Comparison of ENCODE assay signal across 28 mouse cellular contexts in the genomic region with DNA sequence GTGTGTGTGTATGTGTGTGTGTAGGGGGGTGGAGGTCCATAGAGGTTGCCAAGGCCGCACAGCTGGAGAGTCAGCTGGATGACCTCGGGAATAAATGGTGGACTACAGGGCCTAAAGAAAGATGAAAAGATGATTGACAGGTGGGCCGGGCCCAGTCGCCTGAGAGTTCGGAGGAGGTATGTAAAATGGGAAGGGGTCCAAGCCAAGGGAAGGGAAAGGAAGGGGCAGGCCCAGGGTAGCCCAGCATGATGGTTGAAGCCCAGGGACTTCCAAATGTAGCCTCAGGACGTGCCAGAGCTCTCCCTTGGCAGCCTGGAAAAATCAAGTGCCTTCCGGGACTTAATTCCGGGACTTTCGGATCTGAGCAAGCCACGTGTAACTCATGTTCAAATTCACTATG. TPM values are rescaled to one million over a fixed set of nuclear protein-coding genes. Genes with fewer than 3 reads are reported as not detected.
DNase-seq lines count a peak whose midpoint lies in the region; ATAC-seq and TF ChIP-seq lines count a peak whose summit lies in the region.
"Had no signal": no experiment of that assay in that cellular context is flagged by ENCODE, and none has a peak within 500 bp of the region (broad histone marks: within the 10 kb centered on the region; RNA-seq: fewer than 3 reads in every experiment).

No protein-coding gene starts in this region.

- H3K36me3 ChIP-seq in forebrain, embryonic 13.5 days (ENCODE audit: poor library complexity, severe bottlenecking), result peaks cover 53% of the 10 kb centered on the region
- H3K36me3 ChIP-seq in forebrain, embryonic 16.5 days (ENCODE audit: control insufficient read depth, insufficient read depth), result peaks cover 15% of the 10 kb centered on the region
- H3K36me3 ChIP-seq in hindbrain, embryonic 11.5 days (ENCODE audit: control insufficient read depth, insufficient read depth, low read length), result peaks cover 7% of the 10 kb centered on the region; the same call in 1 of the 2 replicates
- peaks cover 49% of the 10 kb centered on the region for H3K36me3 ChIP-seq in hindbrain, embryonic 12.5 days
- H3K36me3 ChIP-seq in midbrain, postnatal 0 days (ENCODE audit: insufficient read depth, low read length), result peaks cover 24% of the 10 kb centered on the region
- peaks cover 73% of the 10 kb centered on the region for H3K36me3 ChIP-seq in midbrain, embryonic 10.5 days

- 55% methylated on average over 10 of the region's 10 CpGs for WGBS in forebrain, embryonic 13.5 days
- 38% methylated on average over 10 of the region's 10 CpGs for whole genome bisulfite sequencing in forebrain, embryonic 16.5 days
- 61% methylated on average over 10 of the region's 10 CpGs for WGBS in hindbrain, embryonic 11.5 days
- 53% methylated on average over 10 of the region's 10 CpGs for WGBS in hindbrain, embryonic 12.5 days
- 43% methylated on average over 10 of the region's 10 CpGs for WGBS in midbrain, postnatal 0 days
- 83% methylated on average over 10 of the region's 10 CpGs for WGBS in midbrain, embryonic 10.5 days

- no peak overlapping the region for H3K9ac ChIP-seq in forebrain, embryonic 13.5 days
- H3K9ac ChIP-seq in forebrain, embryonic 16.5 days (replicated peaks; ENCODE audit: low read depth, low read length), result no peak overlapping the region
- no peak overlapping the region for H3K9ac ChIP-seq in hindbrain, embryonic 11.5 days (ENCODE audit: low read depth, low read length)
- H3K9ac ChIP-seq in hindbrain, embryonic 12.5 days, result no peak overlapping the region
- no peak overlapping the region for H3K9ac ChIP-seq in midbrain, postnatal 0 days (replicated peaks; ENCODE audit: low read length, poor library complexity, severe bottlenecking)
- H3K9ac ChIP-seq: heart, embryonic 15.5 days; limb, embryonic 12.5 days; liver, embryonic 15.5 days; lung, embryonic 15.5 days; midbrain, embryonic 15.5 days; neural tube, embryonic 12.5 days had no signal

- DNase-seq in hindbrain, embryonic 11.5 days (ENCODE audit: low spot score), result no peak
- peak; percentile 51 for DNase-seq in midbrain, postnatal 0 days (ENCODE audit: low spot score)
- no peak for DNase-seq in midbrain, embryonic 10.5 days (ENCODE audit: low spot score)
- DNase-seq in c-Kit-positive CD71-positive TER-119-positive erythroid progenitor cells, embryonic 14.5 days (ENCODE audit: low spot score), result no peak
- DNase-seq: adrenal gland, postnatal 10 days; cerebellum, adult 8-10 months; cerebellum, postnatal 36 days; gastrocnemius, postnatal 14 days; heart, postnatal 36 days; kidney, adult 2 months; kidney, postnatal 36 days; right cerebral cortex, postnatal 4 days; thymus, adult 2 months; thymus, postnatal 36 days had no signal

- no peaks in the 10 kb centered on the region for H3K27me3 ChIP-seq in forebrain, embryonic 13.5 days
- no peaks in the 10 kb centered on the region for H3K27me3 ChIP-seq in forebrain, embryonic 16.5 days (replicated peaks; ENCODE audit: control insufficient read depth, insufficient read depth, low read length)
- H3K27me3 ChIP-seq in hindbrain, embryonic 11.5 days (ENCODE audit: control insufficient read depth, insufficient read depth, low read length), result no peaks in the 10 kb centered on the region
- H3K27me3 ChIP-seq in hindbrain, embryonic 12.5 days, result no peaks in the 10 kb centered on the region
- H3K27me3 ChIP-seq in midbrain, postnatal 0 days (ENCODE audit: insufficient read depth, low read length), result no peaks in the 10 kb centered on the region
- no peaks in the 10 kb centered on the region for H3K27me3 ChIP-seq in midbrain, embryonic 10.5 days (ENCODE audit: low read depth, poor library complexity, severe bottlenecking)
- H3K27me3 ChIP-seq: heart, embryonic 15.5 days; limb, embryonic 12.5 days; lung, embryonic 15.5 days; midbrain, embryonic 15.5 days; neural tube, embryonic 12.5 days; Patski had no signal

- H3K27ac ChIP-seq in forebrain, embryonic 13.5 days, result 0 out of 2 replicates have a peak overlapping the region, but pooled peaks have one; percentile 11
- no peak overlapping the region for H3K27ac ChIP-seq in forebrain, embryonic 16.5 days (ENCODE audit: low read length)
- no peak overlapping the region for H3K27ac ChIP-seq in hindbrain, embryonic 11.5 days (ENCODE audit: low read depth, low read length)
- no peak overlapping the region for H3K27ac ChIP-seq in hindbrain, embryonic 12.5 days
- no peak overlapping the region for H3K27ac ChIP-seq in midbrain, postnatal 0 days (ENCODE audit: low read depth, low read length)
- H3K27ac ChIP-seq in midbrain, embryonic 10.5 days (replicated peaks), result no peak overlapping the region
- H3K27ac ChIP-seq: heart, embryonic 10.5 days; heart, embryonic 15.5 days; layer of hippocampus, adult 2 months; left cerebral cortex, adult 2 months; limb, embryonic 12.5 days; liver, embryonic 15.5 days; neural tube, embryonic 12.5 days had no signal

- H3K4me3 ChIP-seq in forebrain, embryonic 13.5 days, result no peak overlapping the region
- H3K4me3 ChIP-seq in forebrain, embryonic 16.5 days (replicated peaks; ENCODE audit: low read length), result no peak overlapping the region
- H3K4me3 ChIP-seq in hindbrain, embryonic 11.5 days (ENCODE audit: low read depth, low read length), result no peak overlapping the region
- no peak overlapping the region for H3K4me3 ChIP-seq in hindbrain, embryonic 12.5 days
- H3K4me3 ChIP-seq in midbrain, postnatal 0 days (ENCODE audit: low read depth, low read length), result no peak overlapping the region
- no peak overlapping the region for H3K4me3 ChIP-seq in midbrain, embryonic 10.5 days
- H3K4me3 ChIP-seq: heart, embryonic 10.5 days; heart, embryonic 15.5 days; layer of hippocampus, adult 2 months; left cerebral cortex, adult 2 months; limb, embryonic 12.5 days; liver, embryonic 15.5 days; lung, embryonic 15.5 days; midbrain, embryonic 15.5 days; myocyte; neural tube, embryonic 12.5 days had no signal

- peaks cover 34% of the 10 kb centered on the region for H3K4me1 ChIP-seq in forebrain, embryonic 13.5 days
- H3K4me1 ChIP-seq in forebrain, embryonic 16.5 days (replicated peaks; ENCODE audit: control insufficient read depth, insufficient read depth, low read length), result peaks cover 25% of the 10 kb centered on the region
- peaks cover 13% of the 10 kb centered on the region for H3K4me1 ChIP-seq in hindbrain, embryonic 11.5 days (replicated peaks; ENCODE audit: control insufficient read depth, insufficient read depth, low read length)
- peaks cover 36% of the 10 kb centered on the region for H3K4me1 ChIP-seq in hindbrain, embryonic 12.5 days
- peaks cover 13% of the 10 kb centered on the region for H3K4me1 ChIP-seq in midbrain, postnatal 0 days (ENCODE audit: insufficient read depth, low read length)
- H3K4me1 ChIP-seq in midbrain, embryonic 10.5 days, result peaks cover 35% of the 10 kb centered on the region

- H3K9me3 ChIP-seq in forebrain, embryonic 13.5 days (replicated peaks), result no peaks in the 10 kb centered on the region
- H3K9me3 ChIP-seq in forebrain, embryonic 16.5 days (ENCODE audit: control insufficient read depth, low read length), result no peaks in the 10 kb centered on the region
- H3K9me3 ChIP-seq in hindbrain, embryonic 11.5 days (ENCODE audit: control insufficient read depth, low read length), result no peaks in the 10 kb centered on the region
- H3K9me3 ChIP-seq in hindbrain, embryonic 12.5 days (replicated peaks), result no peaks in the 10 kb centered on the region
- H3K9me3 ChIP-seq in midbrain, postnatal 0 days (ENCODE audit: low read length), result no peaks in the 10 kb centered on the region
- H3K9me3 ChIP-seq in midbrain, embryonic 10.5 days (replicated peaks), result no peaks in the 10 kb centered on the region; the same call in 1 of the 2 replicates
- H3K9me3 ChIP-seq: heart, embryonic 10.5 days; heart, embryonic 15.5 days; limb, embryonic 12.5 days; liver, embryonic 15.5 days; lung, embryonic 15.5 days; midbrain, embryonic 15.5 days; neural tube, embryonic 12.5 days had no signal

- ATAC-seq in forebrain, embryonic 13.5 days, result no peak
- ATAC-seq in forebrain, embryonic 16.5 days, result no peak
- ATAC-seq in hindbrain, embryonic 11.5 days (ENCODE audit: low FRiP score), result 0 out of 2 replicates have a peak, but pooled peaks have one; percentile 10
- ATAC-seq in hindbrain, embryonic 12.5 days (ENCODE audit: low FRiP score), result no peak; the same call in 1 of the 2 replicates
- ATAC-seq in midbrain, postnatal 0 days (ENCODE audit: low FRiP score), result no peak
- ATAC-seq: midbrain, embryonic 15.5 days; Patski had no signal

- TF ChIP-seq CTCF in midbrain, postnatal 0 days (IDR thresholded peaks at IDR 0.05), result no peak

- H3K4me2 ChIP-seq in forebrain, embryonic 13.5 days, result no peak overlapping the region
- H3K4me2 ChIP-seq in forebrain, embryonic 16.5 days (ENCODE audit: low read length), result no peak overlapping the region
- no peak overlapping the region for H3K4me2 ChIP-seq in hindbrain, embryonic 11.5 days (replicated peaks; ENCODE audit: low read depth, low read length)
- H3K4me2 ChIP-seq in hindbrain, embryonic 12.5 days (replicated peaks), result no peak overlapping the region
- H3K4me2 ChIP-seq in midbrain, postnatal 0 days (ENCODE audit: low read depth, low read length, poor library complexity, severe bottlenecking), result no peak overlapping the region
- H3K4me2 ChIP-seq: heart, embryonic 15.5 days; limb, embryonic 12.5 days; liver, embryonic 15.5 days; lung, embryonic 15.5 days; midbrain, embryonic 15.5 days; neural tube, embryonic 12.5 days had no signal

RNA-seq across cellular contexts. Expression of a gene that starts 6.0 kb away (rescaled TPM):
- polyA plus RNA-seq in forebrain, embryonic 13.5 days (2015; fragmentation: Nextera tagmentation; extraction: Ambion mirVana), result 46.8 and 50.7 TPM in 2 replicates
- polyA plus RNA-seq in forebrain, embryonic 16.5 days (2015; fragmentation: Nextera tagmentation; extraction: Ambion mirVana), result 55.7 TPM in 2 replicates
- polyA plus RNA-seq in hindbrain, embryonic 11.5 days (2014; fragmentation: Nextera tagmentation; extraction: Ambion mirVana), result 27.0 and 29.3 TPM in 2 replicates
- polyA plus RNA-seq in hindbrain, embryonic 12.5 days (2016; fragmentation: Nextera tagmentation; extraction: Ambion mirVana), result 48.1 and 50.5 TPM in 2 replicates
- 46.1 and 49.7 TPM in 2 replicates for total RNA-seq in midbrain, postnatal 0 days (2014; rRNA removed)
- 29.8 and 33.1 TPM in 2 replicates for polyA plus RNA-seq in midbrain, postnatal 0 days (2015; fragmentation: Nextera tagmentation; extraction: Ambion mirVana)
- polyA plus RNA-seq in midbrain, embryonic 10.5 days (2016; fragmentation: Nextera tagmentation; extraction: Ambion mirVana), result 46.7 and 52.9 TPM in 2 replicates

RNA-seq across cellular contexts. Expression of a gene that starts 17.3 kb away (rescaled TPM):
- 4.7 and 4.8 TPM in 2 replicates for polyA plus RNA-seq in forebrain, embryonic 13.5 days (2015; fragmentation: Nextera tagmentation; extraction: Ambion mirVana)
- polyA plus RNA-seq in forebrain, embryonic 16.5 days (2015; fragmentation: Nextera tagmentation; extraction: Ambion mirVana), result 5.5 and 5.9 TPM in 2 replicates
- polyA plus RNA-seq in hindbrain, embryonic 11.5 days (2014; fragmentation: Nextera tagmentation; extraction: Ambion mirVana), result 8.4 and 9.6 TPM in 2 replicates
- polyA plus RNA-seq in hindbrain, embryonic 12.5 days (2016; fragmentation: Nextera tagmentation; extraction: Ambion mirVana), result 11.4 and 12.1 TPM in 2 replicates
- total RNA-seq in midbrain, postnatal 0 days (2014; rRNA removed), result 21.5 and 23.8 TPM in 2 replicates
- polyA plus RNA-seq in midbrain, postnatal 0 days (2015; fragmentation: Nextera tagmentation; extraction: Ambion mirVana), result 5.9 and 6.4 TPM in 2 replicates
- polyA plus RNA-seq in midbrain, embryonic 10.5 days (2016; fragmentation: Nextera tagmentation; extraction: Ambion mirVana), result 6.9 and 8.1 TPM in 2 replicates
